Mouse (Mus musculus): ENCODE measurements around the gene Pth1r. TPM values are rescaled to one million over a fixed set of nuclear protein-coding genes. Genes with fewer than 3 reads are reported as not detected.

Pth1r gene
- total and polyA plus RNA-seq, 3 experiments = 6.0 to 10.3 (median 7.0) TPM

- Histone ChIP-seq H3K9ac (ENCODE audit: low read depth, low read length) (no peak overlapping the region), H3K27me3 (ENCODE audit: control insufficient read depth, insufficient read depth, low read length) (no peaks in the 10 kb centered on the region), H3K36me3 (ENCODE audit: control insufficient read depth, insufficient read depth, low read length) (no peaks in the 10 kb centered on the region), H3K4me1 (ENCODE audit: control insufficient read depth, insufficient read depth, low read length) (peaks cover 3% of the 10 kb centered on the region; the same call in 1 of the 2 replicates), H3K79me2 (replicated peaks; ENCODE audit: control insufficient read depth, insufficient read depth, low read length) (no peaks in the 10 kb centered on the region), H3K27ac (no peak overlapping the region; the same call in 1 of the 2 replicates), H3K4me3 (no peak overlapping the region)
- peak in 1 of 2 experiments; percentile 43 for DNase-seq
- TF ChIP-seq EP300 (IDR thresholded peaks at IDR 0.05; ENCODE audit: insufficient read depth, low read depth, low read length) = no peak
- no peak for TF ChIP-seq POLR2A (IDR thresholded peaks at IDR 0.05; ENCODE audit: insufficient read depth, low read depth, low read length)
- TF ChIP-seq CTCF (IDR thresholded peaks at IDR 0.05) = no peak
- WGBS = 47% methylated on average over 1 of the region's 1 CpGs
- intact Hi-C loops (cut with DNase I) = no loop called here
These were observed 44.1 kb downstream of the Pth1r start for GRCm38 (mm10) chr9:110702848-110703247.

- H3K4me3 ChIP-seq = no peak overlapping the region
- no peaks in the 10 kb centered on the region for H3K79me2 ChIP-seq (replicated peaks; ENCODE audit: control insufficient read depth, insufficient read depth, low read length)
- TF ChIP-seq CTCF (IDR thresholded peaks at IDR 0.05) = no peak
- no peak for TF ChIP-seq POLR2A (IDR thresholded peaks at IDR 0.05; ENCODE audit: insufficient read depth, low read depth, low read length)
- TF ChIP-seq EP300 (IDR thresholded peaks at IDR 0.05; ENCODE audit: insufficient read depth, low read depth, low read length) = no peak
- peaks cover 6% of the 10 kb centered on the region for H3K4me1 ChIP-seq (ENCODE audit: control insufficient read depth, insufficient read depth, low read length)
- no peaks in the 10 kb centered on the region for H3K27me3 ChIP-seq (ENCODE audit: control insufficient read depth, insufficient read depth, low read length)
- DNase-seq = no peak
- no peak overlapping the region for H3K9ac ChIP-seq (ENCODE audit: low read depth, low read length)
- intact Hi-C loops (cut with DNase I) = no loop called here
- WGBS = 84% methylated on average over 12 of the region's 12 CpGs
- H3K27ac ChIP-seq = no peak overlapping the region
- H3K36me3 ChIP-seq (ENCODE audit: control insufficient read depth, insufficient read depth, low read length) = no peaks in the 10 kb centered on the region
These were observed 45.6 kb downstream of the Pth1r start for GRCm38 (mm10) chr9:110701114-110702032.

- intact Hi-C loops (cut with DNase I) = no loop called here
- Histone ChIP-seq H3K36me3 (ENCODE audit: control insufficient read depth, insufficient read depth, low read length) (no peaks in the 10 kb centered on the region), H3K27ac (no peak overlapping the region), H3K4me3 (no peak overlapping the region), H3K9ac (ENCODE audit: low read depth, low read length) (no peak overlapping the region), H3K27me3 (ENCODE audit: control insufficient read depth, insufficient read depth, low read length) (no peaks in the 10 kb centered on the region), H3K4me1 (ENCODE audit: control insufficient read depth, insufficient read depth, low read length) (peaks cover 6% of the 10 kb centered on the region), H3K79me2 (replicated peaks; ENCODE audit: control insufficient read depth, insufficient read depth, low read length) (no peaks in the 10 kb centered on the region)
- DNase-seq = no peak
- 87% methylated on average over 3 of the region's 3 CpGs for WGBS
- TF ChIP-seq CTCF (IDR thresholded peaks at IDR 0.05) = no peak
- no peak for TF ChIP-seq EP300 (IDR thresholded peaks at IDR 0.05; ENCODE audit: insufficient read depth, low read depth, low read length)
- TF ChIP-seq POLR2A (IDR thresholded peaks at IDR 0.05; ENCODE audit: insufficient read depth, low read depth, low read length) = no peak
These were observed 47.4 kb downstream of the Pth1r start for GRCm38 (mm10) chr9:110699574-110699973.

- no peaks in the 10 kb centered on the region for H3K27me3 ChIP-seq (ENCODE audit: control insufficient read depth, insufficient read depth, low read length)
- intact Hi-C loops (cut with DNase I) = no loop called here
- peak in 1 of 2 experiments; percentile 32 for DNase-seq
- peaks cover 3% of the 10 kb centered on the region for H3K4me1 ChIP-seq (ENCODE audit: control insufficient read depth, insufficient read depth, low read length)
- no peak overlapping the region for H3K4me3 ChIP-seq
- 45% methylated on average over 3 of the region's 3 CpGs for WGBS
- H3K27ac ChIP-seq = no peak overlapping the region
- TF ChIP-seq POLR2A (IDR thresholded peaks at IDR 0.05; ENCODE audit: insufficient read depth, low read depth, low read length) (no peak), EP300 (IDR thresholded peaks at IDR 0.05; ENCODE audit: insufficient read depth, low read depth, low read length) (no peak), CTCF (IDR thresholded peaks at IDR 0.05) (no peak)
- no peaks in the 10 kb centered on the region for H3K79me2 ChIP-seq (replicated peaks; ENCODE audit: control insufficient read depth, insufficient read depth, low read length)
- no peaks in the 10 kb centered on the region for H3K36me3 ChIP-seq (ENCODE audit: control insufficient read depth, insufficient read depth, low read length)
- no peak overlapping the region for H3K9ac ChIP-seq (ENCODE audit: low read depth, low read length)
These were observed 49.5 kb downstream of the Pth1r start for GRCm38 (mm10) chr9:110697465-110697864.

- Histone ChIP-seq H3K79me2 (replicated peaks; ENCODE audit: control insufficient read depth, insufficient read depth, low read length) (no peaks in the 10 kb centered on the region), H3K4me3 (no peak overlapping the region), H3K27me3 (ENCODE audit: control insufficient read depth, insufficient read depth, low read length) (no peaks in the 10 kb centered on the region), H3K36me3 (ENCODE audit: control insufficient read depth, insufficient read depth, low read length) (no peaks in the 10 kb centered on the region), H3K9ac (ENCODE audit: low read depth, low read length) (no peak overlapping the region), H3K4me1 (ENCODE audit: control insufficient read depth, insufficient read depth, low read length) (peaks cover 3% of the 10 kb centered on the region), H3K27ac (no peak overlapping the region)
- intact Hi-C loops (cut with DNase I) = no loop called here
- TF ChIP-seq POLR2A (IDR thresholded peaks at IDR 0.05; ENCODE audit: insufficient read depth, low read depth, low read length) (no peak), EP300 (IDR thresholded peaks at IDR 0.05; ENCODE audit: insufficient read depth, low read depth, low read length) (no peak), CTCF (IDR thresholded peaks at IDR 0.05) (no peak)
- 93% methylated on average over 5 of the region's 5 CpGs for WGBS
- DNase-seq = no peak
These were observed 50.5 kb downstream of the Pth1r start for GRCm38 (mm10) chr9:110696427-110696826.

GRCm38 (mm10) chr9:110695165-110695755 is 51.7 kb downstream of the Pth1r start:
- Histone ChIP-seq H3K9ac (ENCODE audit: low read depth, low read length) (no peak overlapping the region), H3K36me3 (ENCODE audit: control insufficient read depth, insufficient read depth, low read length) (no peaks in the 10 kb centered on the region), H3K27me3 (ENCODE audit: control insufficient read depth, insufficient read depth, low read length) (no peaks in the 10 kb centered on the region), H3K27ac (no peak overlapping the region), H3K4me1 (ENCODE audit: control insufficient read depth, insufficient read depth, low read length) (peaks cover 3% of the 10 kb centered on the region), H3K4me3 (no peak overlapping the region), H3K79me2 (replicated peaks; ENCODE audit: control insufficient read depth, insufficient read depth, low read length) (no peaks in the 10 kb centered on the region)
- 80% methylated on average over 4 of the region's 4 CpGs for WGBS
- no peak for DNase-seq
- intact Hi-C loops (cut with DNase I) = no loop called here
- TF ChIP-seq POLR2A (IDR thresholded peaks at IDR 0.05; ENCODE audit: insufficient read depth, low read depth, low read length) = no peak
- TF ChIP-seq CTCF (IDR thresholded peaks at IDR 0.05) = no peak
- TF ChIP-seq EP300 (IDR thresholded peaks at IDR 0.05; ENCODE audit: insufficient read depth, low read depth, low read length) = no peak

All from heart, adult 2 months (tissue).